Mouse (Mus musculus) ES-E14 (cell line): ENCODE results near the gene Alg12.
"Not testable (repeated sequence)": the region's sequence is repeated elsewhere in the genome, so short reads cannot be mapped to it uniquely, and the experiment has no call there.

Source experiments
- CHD2 ChIP-seq: IDR thresholded peaks from 2 replicates; pipeline ENCODE4 v1.6.1; 2014; ENCODE audit warnings: mild to moderate bottlenecking, low read depth, low read length, inconsistent platforms
- HCFC1 ChIP-seq: IDR thresholded peaks from 2 replicates; pipeline ENCODE4 v1.6.1; 2012; ENCODE audit warnings: low read length, inconsistent platforms, borderline replicate concordance; ENCODE audit not compliant: insufficient read depth
- MAFK ChIP-seq: IDR thresholded peaks from 2 replicates; pipeline ENCODE4 v1.6.1; 2014; ENCODE audit warnings: mild to moderate bottlenecking, low read depth, low read length, inconsistent platforms; ENCODE audit not compliant: insufficient read depth

DNA sequence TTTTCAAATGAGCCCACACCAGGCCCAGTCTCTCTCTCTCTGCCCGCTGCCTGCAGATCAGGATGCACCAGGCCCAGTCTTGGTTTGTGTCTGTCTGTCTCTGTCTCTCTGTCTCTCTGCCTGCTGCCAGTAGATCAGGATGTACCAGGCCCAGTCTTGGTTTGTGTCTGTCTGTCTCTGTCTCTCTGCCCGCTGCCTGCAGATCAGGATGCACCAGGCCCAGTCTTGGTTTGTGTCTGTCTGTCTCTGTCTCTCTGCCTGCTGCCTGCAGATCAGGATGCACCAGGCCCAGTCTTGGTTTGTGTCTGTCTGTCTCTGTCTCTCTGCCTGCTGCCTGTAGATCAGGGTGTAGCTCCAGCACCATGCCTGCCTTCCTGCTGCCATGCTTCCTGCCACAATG, 5.2 kb downstream of the Alg12 start:
- TF ChIP-seq HCFC1, CHD2, MAFK: not testable (repeated sequence)
